Mouse (Mus musculus): ENCODE data around the gene Pate1.

DNA sequence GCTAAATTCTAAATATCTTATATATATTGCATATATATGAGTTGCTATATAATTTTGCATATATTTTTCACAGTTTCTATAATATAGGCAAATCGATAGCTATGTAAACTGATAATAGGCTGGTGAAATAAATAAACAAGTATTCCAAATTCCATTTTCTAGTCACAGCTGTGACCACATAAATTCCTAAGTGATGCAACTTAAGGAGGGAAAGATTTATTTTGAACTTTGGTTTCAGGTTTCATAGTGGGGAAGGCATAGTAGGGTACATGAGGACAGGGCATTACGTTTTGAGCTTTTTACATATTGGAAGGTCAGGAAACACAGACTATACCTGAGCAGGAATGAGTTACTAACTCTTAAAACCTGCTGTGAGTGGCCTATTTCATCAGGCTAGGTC lies 13.6 kb downstream of the Pate1 start:
- TF ChIP-seq CTCF (IDR thresholded peaks at IDR 0.05; ENCODE audit: extremely low read depth, insufficient read depth, low read length) (no peak), POLR2A (IDR thresholded peaks at IDR 0.05; ENCODE audit: extremely low read depth, insufficient read depth, low read length) (no peak)
